Mouse (Mus musculus): ENCODE data around the gene A2m. TPM values are rescaled to one million over a fixed set of nuclear protein-coding genes. Genes with fewer than 3 reads are reported as not detected.

A2m gene
- polyA plus RNA-seq (2014; fragmentation: Illumina TruSeq; extraction: RNeasy Lipid Tissue Mini Kit (QIAGEN cat#74804); ENCODE audit: insufficient read depth, low read depth, low replicate concordance) = 0.04 TPM

DNA sequence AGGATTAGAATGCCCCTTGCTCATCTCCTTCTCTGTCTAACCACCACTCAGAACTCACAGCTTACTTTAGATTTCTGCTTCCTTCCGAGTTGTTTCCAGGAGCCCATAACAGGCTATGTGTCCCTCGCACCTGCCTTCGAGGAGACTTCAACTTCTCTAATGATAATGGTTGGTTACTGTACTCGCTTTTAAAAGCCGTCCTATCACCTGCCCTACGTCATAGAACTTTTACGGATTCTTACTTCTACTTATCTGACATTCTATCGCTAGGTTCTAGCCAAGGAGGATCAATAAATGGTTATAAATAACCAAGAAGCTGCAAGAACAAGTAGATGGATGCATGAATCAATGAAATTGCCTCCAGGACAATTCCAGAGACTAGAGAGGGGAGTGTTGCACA lies at the start of gene A2m:
Gene A2m (plus strand): TSS at position 301 of the 400 bp plus-strand sequence.

Other genes starting within 250 kb of the A2m start
- not detected for gene Iqsec3, start 161.7 kb upstream of the A2m start, polyA plus RNA-seq (2014; fragmentation: Illumina TruSeq; extraction: RNeasy Lipid Tissue Mini Kit (QIAGEN cat#74804); ENCODE audit: insufficient read depth, low read depth, low replicate concordance)
- gene Gm7298, start 97.6 kb downstream of the A2m start, polyA plus RNA-seq (2014; fragmentation: Illumina TruSeq; extraction: RNeasy Lipid Tissue Mini Kit (QIAGEN cat#74804); ENCODE audit: insufficient read depth, low read depth, low replicate concordance) = not detected
- gene Mug1, start 203.2 kb downstream of the A2m start, polyA plus RNA-seq (2014; fragmentation: Illumina TruSeq; extraction: RNeasy Lipid Tissue Mini Kit (QIAGEN cat#74804); ENCODE audit: insufficient read depth, low read depth, low replicate concordance) = not detected